Mouse (Mus musculus) thymus, postnatal 14 days (tissue): Measurements from ENCODE around the gene Cct3.
A peak's percentile ranks its signal among the peaks of the same experiment; 100 is the strongest.
"Not testable (repeated sequence)": the region's sequence is repeated elsewhere in the genome, so short reads cannot be mapped to it uniquely, and the experiment has no call there.

Source experiments
- DNase-seq: peaks from one replicate; pipeline ENCODE4 v3.0.0; 2021

The Cct3 gene

GRCm38 (mm10) chr3:88295272-88295671 is 1.6 kb upstream of the Cct3 start:
- not testable (repeated sequence) for DNase-seq

- no peak for DNase-seq
Measured at GRCm38 (mm10) chr3:88296110-88296560, 781 bp upstream of the Cct3 start.

DNA sequence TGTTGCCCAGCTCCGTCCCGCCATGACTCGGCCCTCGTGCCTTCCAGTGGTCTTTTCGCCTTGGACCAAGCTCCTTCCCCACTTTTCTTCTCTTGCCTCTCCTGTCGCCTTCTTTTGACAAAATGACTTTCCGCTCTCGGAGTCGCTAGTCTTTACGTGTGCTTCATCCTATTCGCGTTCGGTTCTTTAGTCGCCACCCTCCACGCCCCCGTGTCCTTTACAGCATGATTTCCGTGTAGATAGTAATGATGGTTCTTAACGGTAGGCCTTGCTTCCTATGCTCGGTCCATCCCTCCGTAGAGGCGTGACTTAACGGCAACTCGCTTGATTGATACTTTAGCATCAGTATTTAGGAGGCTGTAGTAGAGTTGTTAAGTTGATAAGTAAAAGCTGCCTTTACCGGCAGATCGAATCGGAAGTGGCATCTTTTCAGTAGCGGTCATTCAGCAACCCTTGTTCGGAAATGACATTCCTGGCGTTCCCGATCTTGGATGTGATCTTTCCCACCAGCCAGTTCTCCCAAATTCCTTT is 470 bp downstream of the Cct3 start:
- DNase-seq = peak; percentile 49

- DNase-seq = no peak
Measured at GRCm38 (mm10) chr3:88299172-88299571, 2.3 kb downstream of the Cct3 start.

DNA sequence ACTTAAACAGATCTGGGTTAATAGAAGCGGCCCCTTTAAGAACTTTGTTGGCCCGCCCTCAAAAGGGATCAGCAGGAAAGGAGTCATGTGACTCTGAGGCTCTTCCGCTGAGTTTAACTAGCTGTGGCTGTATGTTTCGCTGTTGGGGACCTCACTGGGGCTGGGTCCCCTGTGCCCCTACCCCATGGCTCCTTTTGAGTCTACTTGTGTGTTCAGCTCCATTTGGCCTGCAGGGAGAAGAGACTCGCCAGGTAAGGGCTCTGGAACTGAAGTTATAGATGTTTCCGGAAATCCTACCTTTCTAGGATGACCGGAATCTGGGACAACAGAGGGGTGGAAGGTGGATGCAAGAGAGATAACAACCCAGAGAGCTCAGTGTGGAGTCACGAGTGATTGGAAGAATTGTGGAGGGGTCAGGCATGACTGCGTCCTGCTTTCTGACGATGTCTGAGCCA is 28.1 kb downstream of the Cct3 start, which contains the start of gene Glmp:
Glmp (plus strand) TSS at position 73 of the 455 bp plus-strand sequence.
- DNase-seq = peak; percentile 57

DNA sequence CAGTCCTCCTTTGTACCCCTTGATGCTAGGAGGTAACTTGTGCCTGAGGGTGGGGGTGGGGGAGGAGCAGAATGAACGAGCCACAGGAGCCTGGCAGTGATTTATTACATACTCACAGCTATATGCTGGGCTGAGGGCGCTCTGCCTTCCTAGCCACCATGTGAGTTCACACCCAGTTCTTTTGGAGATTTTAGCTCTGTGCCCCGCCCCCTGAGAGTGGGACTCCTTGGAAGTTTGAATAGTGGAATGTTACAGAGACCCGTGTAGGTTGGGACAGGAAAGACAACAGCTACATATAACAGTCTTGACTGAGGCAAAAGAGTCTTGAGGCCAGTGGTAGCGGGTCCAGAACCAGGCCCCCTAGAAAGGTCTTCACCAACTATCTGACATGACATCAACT is 32.0 kb downstream of the Cct3 start:
- DNase-seq = no peak

GRCm38 (mm10) chr3:88331282-88331681 is 34.4 kb downstream of the Cct3 start:
- DNase-seq = peak; percentile 69

DNA sequence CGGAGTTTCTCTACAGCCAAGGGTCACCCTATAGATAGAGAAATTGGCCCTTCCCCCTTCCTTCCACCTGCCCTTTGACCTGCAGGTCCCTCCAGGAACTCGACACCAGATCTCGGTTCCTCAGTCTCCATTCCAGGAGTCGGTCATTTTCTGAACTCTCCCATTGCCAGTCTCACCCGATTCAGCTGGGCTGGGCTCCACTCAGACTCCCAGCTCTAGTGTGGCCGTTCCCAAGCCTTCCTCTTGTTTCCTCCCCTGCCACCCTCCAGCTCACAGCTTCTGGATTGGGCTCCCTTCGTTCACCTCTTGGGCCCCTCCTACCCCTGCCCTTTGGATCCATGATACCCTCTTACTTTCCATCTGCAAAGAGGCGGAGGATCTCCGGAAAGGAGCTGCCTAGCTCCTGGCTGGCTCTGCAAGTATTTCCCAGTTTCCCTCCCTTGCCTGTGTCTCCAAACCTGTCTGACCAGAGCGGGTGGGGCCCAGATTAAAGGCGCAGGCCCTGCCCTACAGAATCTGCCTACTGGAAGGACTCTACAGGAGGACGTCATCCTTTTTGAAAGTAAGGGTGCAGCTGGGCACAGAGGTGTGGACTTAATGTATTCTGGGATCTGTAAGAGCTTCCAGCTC is 37.2 kb downstream of the Cct3 start:
- no peak for DNase-seq

GRCm38 (mm10) chr3:88334902-88335435 is 38.1 kb downstream of the Cct3 start:
- DNase-seq = no peak

GRCm38 (mm10) chr3:88335436-88336053 is 38.6 kb downstream of the Cct3 start:
- peak; percentile 14 for DNase-seq

- DNase-seq = peak; percentile 97
Measured at GRCm38 (mm10) chr3:88336058-88337013, 39.4 kb downstream of the Cct3 start, which contains the start of the genes Tmem79 and Smg5. Gene Tmem79, minus strand, starts transcription at chr3:88336148. Gene Smg5, plus strand, starts transcription at chr3:88336260.

- DNase-seq = peak; percentile 29
Measured at GRCm38 (mm10) chr3:88337367-88338020, 40.6 kb downstream of the Cct3 start.

DNA sequence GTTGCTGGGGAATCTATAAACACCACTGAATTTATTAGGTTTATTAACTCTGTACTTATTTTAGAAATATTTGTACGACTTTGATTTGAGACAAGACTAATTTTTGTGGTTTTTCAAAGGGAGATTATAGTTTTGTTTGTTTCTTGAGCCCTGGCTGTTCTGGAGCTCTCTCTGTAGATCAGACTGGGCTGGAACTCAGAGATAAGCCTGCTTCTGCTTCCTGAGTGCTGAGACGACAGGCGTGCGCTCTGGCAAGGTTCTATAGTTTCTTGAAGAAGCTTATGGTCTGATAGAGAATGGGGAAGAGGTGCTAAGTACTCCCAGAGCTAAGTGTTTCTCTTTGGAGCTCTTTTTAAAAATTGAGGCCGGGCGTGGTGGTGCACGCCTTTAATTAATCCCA is 41.4 kb downstream of the Cct3 start:
- DNase-seq = no peak

DNA sequence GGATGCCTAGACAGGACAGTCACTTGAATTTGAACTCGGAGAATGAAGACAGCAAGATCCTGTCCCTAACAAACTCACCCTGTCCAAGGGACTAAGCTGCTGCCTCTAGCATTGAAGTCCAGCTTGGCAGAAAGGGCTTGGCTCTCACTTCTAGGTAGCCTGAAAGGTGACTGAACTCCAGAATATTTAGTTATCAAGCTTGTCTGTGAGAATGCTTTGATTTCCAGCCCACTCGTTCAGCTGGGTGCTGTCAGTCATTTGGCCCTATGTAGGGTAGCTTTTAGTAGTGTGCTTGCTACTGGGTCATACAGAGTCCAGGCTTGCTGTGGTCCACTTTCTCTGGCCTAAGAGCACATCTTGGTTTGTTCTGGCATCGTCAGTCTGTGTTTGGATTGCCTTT is 42.1 kb downstream of the Cct3 start:
- DNase-seq = no peak

GRCm38 (mm10) chr3:88350732-88351131 is 53.8 kb downstream of the Cct3 start:
- no peak for DNase-seq

- no peak for DNase-seq
Measured at GRCm38 (mm10) chr3:88352907-88353306, 56.0 kb downstream of the Cct3 start.

GRCm38 (mm10) chr3:88354396-88355165 is 57.7 kb downstream of the Cct3 start:
- DNase-seq = no peak

GRCm38 (mm10) chr3:88359584-88359983 is 62.7 kb downstream of the Cct3 start:
- DNase-seq = no peak

GRCm38 (mm10) chr3:88359989-88360388 is 63.1 kb downstream of the Cct3 start:
- DNase-seq = peak; percentile 25

DNA sequence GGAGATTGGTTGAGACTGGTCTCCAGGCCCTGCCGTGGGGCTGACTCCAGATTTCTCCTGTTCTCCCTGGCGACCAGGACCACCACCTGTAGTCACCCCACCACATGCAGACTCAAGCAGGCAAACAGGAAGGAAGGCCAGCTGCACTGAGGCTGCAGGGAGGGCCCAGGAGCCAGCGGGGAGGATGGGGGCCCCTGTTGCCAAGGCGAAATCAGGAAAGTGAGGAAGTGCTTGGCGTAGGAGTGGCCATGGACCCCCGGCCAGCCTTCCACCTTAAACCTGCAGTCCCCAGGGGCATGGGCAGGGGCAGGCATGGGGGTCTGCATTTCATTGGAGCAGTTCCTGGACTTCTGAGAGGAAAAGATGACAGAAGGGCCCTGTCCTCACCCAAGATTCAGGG is 64.2 kb downstream of the Cct3 start:
- DNase-seq = peak; percentile 56

- DNase-seq = no peak
Measured at GRCm38 (mm10) chr3:88361612-88362313, 64.8 kb downstream of the Cct3 start.
